Mouse (Mus musculus) erythroid progenitor cell, adult 5-6 weeks (primary cell): ENCODE data around the gene Phlpp1. TPM values are rescaled to one million over a fixed set of nuclear protein-coding genes. Genes with fewer than 3 reads are reported as not detected.

Source experiments
- ATAC-seq: replicated peaks from 2 replicates; pipeline ENCODE4 v1.8.0; 2016; ENCODE audit warnings: moderate number of reproducible peaks, mild to moderate bottlenecking, moderate TSS enrichment, inconsistent platforms; ENCODE audit not compliant: poor library complexity, low FRiP score, severe bottlenecking
- total RNA-seq, 2 experiments: library from RNA; stranded (forward) in 1 of 2; stranded (reverse) in 1 of 2; fragments of 150-400 nt in 1 of 2; fragments of 186-747, 209-891 nt in 1 of 2; gene quantifications; 2 replicates each; pipeline versions ENCODE4 v1.2.3 to v1.2.4; 2015 to 2017; ENCODE audit warnings: low replicate concordance in 2 of 2

The Phlpp1 gene
- total RNA-seq, 2 experiments from 2014 or later = 14.7 to 17.6 TPM

GRCm38 (mm10) chr1:106232460-106232850 lies 60.9 kb downstream of the Phlpp1 start:
- no peak for ATAC-seq

- ATAC-seq = no peak
Observed at GRCm38 (mm10) chr1:106236986-106237385, 65.4 kb downstream of the Phlpp1 start.

- ATAC-seq = no peak
Observed at GRCm38 (mm10) chr1:106240116-106240685, 68.6 kb downstream of the Phlpp1 start.

GRCm38 (mm10) chr1:106241059-106241458 lies 69.5 kb downstream of the Phlpp1 start:
- ATAC-seq = no peak

GRCm38 (mm10) chr1:106242129-106242528 lies 70.6 kb downstream of the Phlpp1 start:
- ATAC-seq = no peak

- no peak for ATAC-seq
Observed at GRCm38 (mm10) chr1:106243371-106243770, 71.8 kb downstream of the Phlpp1 start.

GRCm38 (mm10) chr1:106244245-106244644 lies 72.7 kb downstream of the Phlpp1 start:
- ATAC-seq = no peak

- no peak for ATAC-seq
Observed at GRCm38 (mm10) chr1:106254047-106254446, 82.5 kb downstream of the Phlpp1 start.

- ATAC-seq = no peak
Observed at GRCm38 (mm10) chr1:106257176-106257575, 85.6 kb downstream of the Phlpp1 start.

GRCm38 (mm10) chr1:106268028-106268799 lies 96.7 kb downstream of the Phlpp1 start:
- ATAC-seq = no peak

- ATAC-seq = no peak
Observed at GRCm38 (mm10) chr1:106269337-106269736, 97.8 kb downstream of the Phlpp1 start.

- ATAC-seq = no peak
Observed at GRCm38 (mm10) chr1:106272916-106273315, 101.4 kb downstream of the Phlpp1 start.

- no peak for ATAC-seq
Observed at GRCm38 (mm10) chr1:106273801-106274200, 102.2 kb downstream of the Phlpp1 start.

GRCm38 (mm10) chr1:106274561-106275001 lies 103.0 kb downstream of the Phlpp1 start:
- ATAC-seq = no peak

- ATAC-seq = no peak
Observed at GRCm38 (mm10) chr1:106275142-106275541, 103.6 kb downstream of the Phlpp1 start.

- no peak for ATAC-seq
Observed at GRCm38 (mm10) chr1:106275731-106276130, 104.2 kb downstream of the Phlpp1 start.

- ATAC-seq = no peak
Observed at GRCm38 (mm10) chr1:106276824-106277223, 105.3 kb downstream of the Phlpp1 start.

- ATAC-seq = no peak
Observed at GRCm38 (mm10) chr1:106277286-106277685, 105.7 kb downstream of the Phlpp1 start.

GRCm38 (mm10) chr1:106278552-106279060 lies 107.1 kb downstream of the Phlpp1 start:
- ATAC-seq = no peak

- no peak for ATAC-seq
Observed at GRCm38 (mm10) chr1:106279404-106280123, 108.0 kb downstream of the Phlpp1 start.
